Mouse (Mus musculus) thymus, postnatal 36 days (tissue): Measurements from ENCODE around the gene Grm2.
"Not testable (repeated sequence)": the region's sequence is repeated elsewhere in the genome, so short reads cannot be mapped to it uniquely, and the experiment has no call there.

ENCODE experiments used
- DNase-seq, 2 experiments: peaks; one replicate each; pipeline ENCODE4 v3.0.0; 2022; ENCODE audit warnings: mixed read lengths in 2 of 2

Grm2 gene

DNA sequence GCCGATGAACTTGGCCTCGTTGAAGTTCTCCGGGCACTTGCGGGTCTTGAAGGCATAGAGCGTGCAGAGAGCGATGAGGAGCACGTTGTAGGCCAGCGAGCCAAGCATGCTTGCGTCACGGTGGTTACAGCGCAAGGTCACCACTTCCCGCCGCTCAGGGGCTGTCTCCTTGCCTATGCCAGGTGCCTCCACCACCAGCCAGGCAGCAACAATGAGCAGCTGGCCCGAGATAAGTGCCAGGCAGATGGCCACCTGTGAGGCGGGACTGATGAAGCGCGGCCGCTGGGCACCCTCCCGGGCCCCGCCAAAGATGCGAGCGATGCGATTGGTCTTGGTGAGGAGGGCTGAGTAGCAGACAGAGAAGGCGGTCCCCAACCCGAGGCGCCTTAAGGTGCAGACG lies 8.7 kb downstream of the Grm2 start:
- no peak for DNase-seq

DNA sequence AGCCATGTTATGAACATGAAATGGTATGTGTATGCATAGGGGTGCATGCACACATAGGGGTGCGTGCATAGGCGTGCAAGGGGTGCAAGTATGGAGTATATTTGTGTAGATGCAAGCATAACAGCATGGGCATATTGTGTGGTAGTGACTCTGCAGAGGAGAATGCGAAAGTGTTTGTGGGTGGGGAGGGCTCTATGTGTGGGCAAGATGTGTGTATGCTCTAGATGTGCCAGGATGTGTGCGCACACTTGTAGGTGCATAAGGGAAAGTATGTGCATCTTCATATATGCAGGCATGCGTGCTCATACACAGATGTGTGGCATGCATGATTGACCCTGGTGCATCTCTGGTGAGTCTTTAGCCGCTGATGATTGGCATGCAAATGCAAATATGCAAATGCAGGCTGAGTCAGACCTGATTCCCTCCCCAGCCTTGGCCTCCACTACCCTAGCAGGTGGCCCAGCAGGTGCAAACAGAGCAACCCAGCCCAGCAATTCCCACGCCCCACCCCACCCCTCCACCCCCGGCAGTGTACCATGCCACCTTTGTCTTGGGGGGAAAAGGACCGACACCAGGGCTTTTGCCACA lies 10.1 kb downstream of the Grm2 start:
- DNase-seq = no peak

DNA sequence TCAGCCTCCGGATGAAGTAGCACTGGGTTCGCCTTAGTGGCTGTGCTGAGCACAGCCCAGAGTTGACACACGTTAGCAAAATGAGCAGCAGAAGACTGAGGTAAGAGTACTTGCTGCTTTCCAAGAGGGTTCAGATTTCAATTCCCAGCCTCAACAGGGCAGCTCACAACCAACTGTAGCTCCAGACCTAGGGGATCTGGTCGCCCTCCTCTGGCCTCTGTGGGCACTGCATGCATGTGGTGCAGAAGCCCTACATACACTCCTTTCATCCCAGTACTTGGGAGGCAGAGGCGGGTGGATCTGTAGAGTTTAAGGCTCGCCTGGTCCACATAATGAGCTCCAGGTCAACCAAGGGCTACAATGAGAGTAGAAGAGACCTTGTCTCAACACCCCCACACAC lies 12.1 kb downstream of the Grm2 start:
- no peak for DNase-seq

DNA sequence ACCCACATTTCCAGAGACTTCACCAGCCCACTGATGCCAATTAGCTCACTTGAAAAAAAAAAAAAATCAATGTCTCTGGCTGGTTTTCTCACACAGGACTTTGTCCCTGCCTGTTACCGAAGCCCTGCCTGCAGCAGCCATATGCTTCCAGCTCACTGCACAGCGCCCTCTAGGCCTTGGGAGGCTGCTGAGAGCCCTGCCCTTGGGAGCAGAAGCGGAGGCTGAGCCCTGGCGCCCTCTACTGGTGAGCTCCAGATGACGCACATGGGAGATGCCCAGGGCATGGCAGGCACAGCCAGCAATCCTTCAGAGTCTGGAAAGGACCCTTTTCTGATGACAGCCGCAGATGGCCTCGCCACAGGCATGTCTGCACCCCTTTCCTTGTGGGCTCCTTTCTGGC lies 12.8 kb downstream of the Grm2 start:
- DNase-seq = peak; percentile 76 to 77

DNA sequence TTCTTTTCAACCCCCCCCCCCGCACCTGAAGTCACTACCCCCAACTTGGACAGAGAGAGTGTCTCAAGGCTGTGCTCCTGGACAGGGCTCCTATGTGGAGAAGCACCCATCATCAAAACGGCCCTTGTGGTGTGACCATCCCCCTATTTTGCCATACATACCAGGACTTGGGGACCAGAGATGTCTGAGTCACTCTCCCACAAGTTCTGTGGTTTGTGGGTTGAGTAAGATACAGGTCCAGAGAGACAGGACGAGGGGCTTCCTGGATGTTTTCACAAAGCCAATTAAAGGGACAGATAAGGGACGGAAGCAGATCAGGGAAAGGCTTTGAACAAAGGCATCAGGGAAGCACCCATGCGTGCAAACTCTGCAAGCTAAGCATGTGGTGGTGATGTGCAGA lies 14.5 kb downstream of the Grm2 start:
- no peak for DNase-seq

DNA sequence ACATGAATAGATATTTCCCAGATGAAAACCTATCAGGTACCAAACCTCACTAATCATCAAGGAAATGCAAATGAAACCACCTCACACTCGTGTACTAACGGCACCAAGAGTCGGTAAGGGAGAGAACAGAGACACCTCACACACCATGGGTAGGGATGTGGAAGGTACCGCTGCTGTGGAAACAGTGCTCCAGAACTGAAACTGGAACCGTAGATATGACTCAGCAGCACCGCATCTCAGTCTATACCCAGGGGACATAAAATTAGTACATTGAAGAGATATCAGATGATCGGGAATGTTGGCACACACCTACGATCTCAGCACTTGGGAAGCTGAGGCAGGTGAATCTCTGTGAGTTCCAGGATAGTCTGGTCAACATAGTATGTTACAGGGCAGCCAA lies 17.7 kb downstream of the Grm2 start:
- DNase-seq = no peak

DNA sequence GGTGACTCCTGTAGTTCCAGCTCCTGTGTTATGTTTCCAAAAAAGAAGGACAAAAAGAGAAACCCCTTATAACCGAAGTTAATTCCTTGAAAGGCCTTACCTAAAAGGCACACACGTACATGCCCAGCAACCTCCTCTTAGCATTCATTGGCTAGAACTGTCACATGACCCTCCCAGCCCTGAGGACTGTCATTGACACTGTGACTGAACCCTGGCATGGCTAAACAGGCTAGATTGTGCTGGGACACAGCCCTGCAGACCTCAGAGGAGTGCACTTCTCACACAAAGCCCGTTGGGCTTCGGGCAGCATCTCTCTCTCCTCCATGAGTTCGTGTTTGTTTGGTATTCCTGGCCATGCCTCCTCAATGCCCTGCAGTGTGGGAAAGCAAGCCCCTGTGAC lies 23.7 kb downstream of the Grm2 start:
- DNase-seq = no peak

DNA sequence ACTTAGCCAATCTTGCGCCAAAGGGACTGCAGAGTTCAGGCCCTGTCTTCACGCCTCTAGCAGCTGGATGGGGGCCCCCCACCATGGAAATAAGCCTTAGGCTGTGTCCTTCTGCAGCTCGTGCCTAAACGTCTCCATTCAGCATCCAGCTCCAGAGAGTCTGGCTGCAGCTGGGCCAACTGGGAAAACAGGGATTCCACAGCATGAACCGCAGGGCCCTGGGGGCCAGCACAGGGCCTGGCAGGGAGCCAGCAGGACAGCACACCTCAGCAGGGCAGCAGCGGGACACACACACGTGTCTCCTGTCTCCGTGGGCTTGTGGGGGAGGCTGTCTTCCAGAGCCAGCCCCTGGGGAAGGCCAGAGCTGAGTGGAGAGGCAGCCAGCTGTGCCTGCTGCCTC lies 28.1 kb downstream of the Grm2 start:
- DNase-seq = not testable (repeated sequence)

DNA sequence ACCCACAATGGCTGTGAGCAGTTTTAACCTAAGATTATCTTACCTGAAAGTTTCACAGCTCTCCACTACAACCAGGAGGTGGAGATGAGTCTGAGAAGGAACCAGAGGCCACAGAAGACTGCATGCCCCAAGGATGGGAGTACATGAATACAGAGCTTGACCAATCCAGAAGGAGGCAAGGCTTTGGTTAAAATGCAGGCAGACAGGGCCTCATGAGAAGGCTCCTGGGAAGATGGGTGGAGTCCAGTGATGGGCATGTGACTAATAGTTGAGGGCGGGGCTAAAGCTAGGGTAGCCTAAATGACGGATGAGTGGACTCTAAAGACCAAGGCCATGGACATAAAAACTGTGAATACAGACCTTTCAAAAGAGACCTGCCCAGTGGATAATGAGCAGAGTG lies 29.6 kb downstream of the Grm2 start, which contains the start of gene Iqcf6:
TSS of gene Iqcf6 (plus strand) at position 301 of the 400 bp plus-strand sequence.
- no peak for DNase-seq

DNA sequence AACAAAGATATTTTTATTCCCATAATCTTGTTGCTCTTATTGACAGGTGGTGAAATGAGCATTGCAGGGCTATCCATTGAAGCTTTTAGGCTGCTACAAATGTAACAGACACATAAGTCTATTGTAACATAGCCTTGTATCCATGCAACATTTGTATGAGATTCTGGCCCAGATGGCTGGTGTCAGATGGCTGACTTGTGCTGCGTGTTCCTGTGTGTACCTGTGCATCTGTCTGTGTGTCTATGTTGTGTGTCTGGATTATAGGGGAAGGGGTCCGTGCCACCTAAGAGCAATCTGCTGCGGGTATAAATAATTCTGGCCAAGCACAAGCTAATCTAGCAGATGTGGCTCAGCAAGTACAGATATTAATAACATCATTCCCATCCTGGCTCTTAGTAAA lies 38.4 kb downstream of the Grm2 start:
- no peak for DNase-seq

DNA sequence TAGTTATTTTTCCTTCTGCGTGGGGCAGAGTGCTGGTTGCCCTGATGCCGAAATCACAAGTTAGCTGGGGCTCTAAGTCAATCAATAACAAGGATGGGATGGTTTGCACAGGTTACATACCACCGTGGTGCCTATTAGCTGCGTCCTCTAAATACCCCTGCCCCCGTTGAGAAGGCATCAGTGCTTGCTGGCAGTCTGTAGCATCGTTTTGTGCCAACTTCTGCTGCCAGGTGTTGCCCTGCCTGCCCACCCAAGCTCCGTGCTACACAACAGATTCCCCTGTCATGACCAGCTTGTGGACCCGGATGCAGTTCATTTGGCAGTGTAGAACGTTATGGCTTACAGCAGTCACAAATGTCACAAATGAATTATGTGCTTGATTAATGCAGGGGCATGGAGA lies 39.6 kb downstream of the Grm2 start:
- DNase-seq = no peak

DNA sequence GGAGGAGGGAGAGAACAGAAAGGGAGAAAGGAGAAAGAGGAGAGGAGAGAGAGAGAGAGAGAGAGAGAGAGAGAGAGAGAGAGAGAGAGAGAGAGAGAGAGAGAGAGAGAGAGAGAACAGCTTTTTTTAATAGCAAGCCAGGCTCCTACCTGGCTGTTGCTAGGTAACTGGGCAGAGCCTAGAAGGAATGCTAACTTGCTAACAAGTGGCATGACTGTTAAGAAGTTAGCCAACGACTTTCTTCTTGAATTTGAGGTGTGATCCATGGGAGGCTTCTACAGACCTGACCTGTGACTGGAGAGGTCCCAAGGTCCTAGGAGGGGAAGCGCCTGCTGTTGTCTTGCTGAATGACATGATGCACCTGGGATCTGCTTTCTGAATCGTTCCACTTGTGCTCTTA lies 41.3 kb downstream of the Grm2 start:
- no peak for DNase-seq

DNA sequence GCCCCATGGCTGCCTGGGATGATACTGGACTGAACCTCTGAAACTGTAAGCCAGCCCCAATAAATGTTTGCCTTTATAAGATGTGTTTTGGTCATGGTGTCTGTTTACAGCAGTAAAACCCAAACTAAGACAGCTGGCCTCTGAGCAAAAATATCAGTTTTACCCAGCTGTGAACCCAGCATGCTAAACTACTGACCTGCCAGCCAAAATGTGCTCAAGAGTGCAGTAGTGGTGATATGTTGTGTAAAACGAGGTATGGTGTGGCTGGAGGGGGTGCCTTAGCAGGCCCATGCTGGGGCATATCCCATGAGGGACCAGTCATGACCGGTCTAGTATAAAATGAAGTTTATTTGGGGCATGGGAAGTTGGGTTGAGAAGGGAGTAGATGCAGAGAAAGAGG lies 41.9 kb downstream of the Grm2 start:
- no peak for DNase-seq

DNA sequence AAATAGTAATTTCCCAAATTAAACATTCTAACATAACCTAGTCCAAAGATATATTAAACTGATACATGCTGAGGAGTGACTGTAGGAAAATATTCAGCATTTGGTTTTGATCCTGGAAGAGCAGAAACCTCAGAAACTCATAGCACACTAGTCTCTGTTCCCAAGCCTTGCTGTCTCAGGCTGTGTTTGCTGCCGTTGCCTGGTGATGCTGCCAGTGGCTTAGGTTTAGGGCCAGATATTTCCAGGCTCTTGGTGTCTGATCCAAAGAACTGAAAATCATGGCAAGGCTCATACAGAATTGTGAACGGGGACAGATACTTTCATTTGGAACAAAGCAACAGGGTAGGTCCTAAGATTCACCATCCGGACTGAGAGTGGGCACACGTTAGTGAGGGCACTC lies 45.2 kb downstream of the Grm2 start:
- no peak for DNase-seq

DNA sequence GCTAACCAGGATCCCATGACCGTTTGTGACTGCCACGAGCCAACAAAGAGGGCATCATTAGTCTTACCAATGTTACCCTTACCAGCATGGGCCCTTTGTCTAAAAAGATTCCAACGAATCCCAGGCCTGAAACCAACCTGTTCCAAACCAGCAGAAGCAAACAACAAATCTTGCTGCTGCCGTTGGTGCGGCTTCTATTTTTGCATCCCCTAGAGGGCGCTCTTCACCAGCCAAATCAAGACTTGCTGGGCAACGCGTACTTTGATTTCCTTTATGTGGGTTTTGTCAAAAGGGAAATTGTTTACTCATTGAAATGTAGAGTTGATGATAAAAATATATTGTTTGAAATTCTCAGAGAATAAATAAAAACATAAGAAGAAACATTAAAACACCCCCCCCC lies 55.3 kb downstream of the Grm2 start:
- peak; percentile 14 to 18 for DNase-seq

DNA sequence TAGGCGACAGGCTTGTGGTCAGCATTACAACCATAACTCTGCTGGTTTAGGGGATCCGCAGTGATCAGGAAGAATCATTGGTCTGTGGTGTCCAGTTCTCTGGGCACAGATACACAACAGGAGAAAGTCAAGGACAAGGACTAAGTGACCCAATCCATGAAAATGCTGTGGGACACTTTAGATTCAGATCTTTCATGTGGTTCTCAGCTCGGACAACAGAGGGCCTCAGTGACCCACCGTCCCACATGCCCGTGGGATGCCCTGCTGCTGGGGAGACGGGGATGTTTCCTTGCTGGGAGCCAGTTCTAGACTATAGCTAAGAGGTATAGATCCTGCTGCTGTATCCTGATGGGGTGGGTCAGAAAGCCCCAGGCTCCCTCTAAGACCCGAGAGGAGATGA lies 57.4 kb downstream of the Grm2 start:
- DNase-seq = no peak

DNA sequence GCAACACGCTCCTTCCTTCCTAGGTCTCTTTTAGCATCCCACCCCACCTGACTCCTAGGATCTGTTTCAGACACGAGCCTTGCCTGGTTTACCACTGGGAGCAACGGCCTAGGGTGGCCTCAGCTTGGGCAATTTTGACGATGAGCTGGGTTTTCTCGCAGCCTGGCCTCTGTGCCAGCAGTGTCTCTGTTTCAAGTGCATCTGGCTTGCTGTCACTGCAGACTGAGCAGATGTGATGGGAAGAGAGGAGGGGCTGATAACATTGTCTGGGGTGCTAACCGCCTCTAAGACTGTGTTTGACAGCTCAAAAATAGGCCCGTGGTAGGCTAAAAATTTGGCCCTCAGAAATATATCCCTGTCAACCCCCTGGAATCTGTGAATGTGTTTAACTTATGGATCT lies 60.0 kb downstream of the Grm2 start:
- DNase-seq = no peak

DNA sequence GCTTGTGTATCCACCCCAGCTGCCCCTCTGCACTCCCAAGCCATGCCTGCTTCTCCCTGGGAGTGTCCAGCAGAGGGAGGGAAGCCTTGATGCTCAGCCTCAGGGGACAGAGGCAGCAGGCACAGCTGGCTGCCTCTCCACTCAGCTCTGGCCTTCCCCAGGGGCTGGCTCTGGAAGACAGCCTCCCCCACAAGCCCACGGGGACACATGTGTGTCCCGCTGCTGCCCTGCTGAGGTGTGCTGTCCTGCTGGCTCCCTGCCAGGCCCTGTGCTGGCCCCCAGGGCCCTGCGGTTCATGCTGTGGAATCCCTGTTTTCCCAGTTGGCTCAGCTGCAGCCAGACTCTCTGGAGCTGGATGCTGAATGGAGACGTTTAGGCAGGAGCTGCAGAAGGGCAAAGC lies 60.5 kb downstream of the Grm2 start:
- not testable (repeated sequence) for DNase-seq
